Mouse (Mus musculus): ENCODE results near the gene Cables2. TPM values are rescaled to one million over a fixed set of nuclear protein-coding genes. Genes with fewer than 3 reads are reported as not detected.

The Cables2 gene
- total and polyA plus RNA-seq, 3 experiments = 11.2 to 17.6 (median 14.3) TPM

DNA sequence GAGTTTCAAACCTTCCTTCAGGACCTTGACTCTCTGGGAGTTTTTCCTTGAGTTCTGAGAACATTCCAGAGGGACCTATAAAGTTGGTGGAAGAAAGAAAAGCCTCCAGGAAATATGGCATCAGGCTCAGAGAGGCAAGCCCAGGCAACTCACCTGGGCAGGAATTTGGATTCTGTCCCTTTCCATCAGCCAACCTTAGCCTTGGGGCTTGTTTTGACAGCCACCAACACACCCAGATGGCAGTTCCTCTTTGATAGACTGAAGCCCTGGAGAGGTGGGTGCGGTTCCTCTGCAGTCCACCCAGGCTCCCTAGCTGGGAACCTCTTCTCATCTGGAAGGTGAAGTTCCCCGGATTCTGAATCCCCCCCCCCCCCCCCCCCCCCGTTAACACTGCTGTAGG lies 36.8 kb downstream of the Cables2 start:
- DNase-seq = no peak
- H3K27ac ChIP-seq = no peak overlapping the region
- H3K9ac ChIP-seq (ENCODE audit: low read depth, low read length) = no peak overlapping the region
- no peak overlapping the region for H3K4me3 ChIP-seq
- H3K4me1 ChIP-seq (ENCODE audit: control insufficient read depth, insufficient read depth, low read length) = peaks cover 1% of the 10 kb centered on the region; the same call in 1 of the 2 replicates
- no peaks in the 10 kb centered on the region for H3K79me2 ChIP-seq (replicated peaks; ENCODE audit: control insufficient read depth, insufficient read depth, low read length)
- no peak for TF ChIP-seq EP300 (IDR thresholded peaks at IDR 0.05; ENCODE audit: insufficient read depth, low read depth, low read length)
- TF ChIP-seq POLR2A (IDR thresholded peaks at IDR 0.05; ENCODE audit: insufficient read depth, low read depth, low read length) = no peak
- TF ChIP-seq CTCF (IDR thresholded peaks at IDR 0.05) = no peak
- intact Hi-C loops (cut with DNase I) = no loop called here
- no peaks in the 10 kb centered on the region for H3K36me3 ChIP-seq (ENCODE audit: control insufficient read depth, insufficient read depth, low read length)
- 48% methylated on average over 3 of the region's 3 CpGs for WGBS
- no peaks in the 10 kb centered on the region for H3K27me3 ChIP-seq (ENCODE audit: control insufficient read depth, insufficient read depth, low read length)

DNA sequence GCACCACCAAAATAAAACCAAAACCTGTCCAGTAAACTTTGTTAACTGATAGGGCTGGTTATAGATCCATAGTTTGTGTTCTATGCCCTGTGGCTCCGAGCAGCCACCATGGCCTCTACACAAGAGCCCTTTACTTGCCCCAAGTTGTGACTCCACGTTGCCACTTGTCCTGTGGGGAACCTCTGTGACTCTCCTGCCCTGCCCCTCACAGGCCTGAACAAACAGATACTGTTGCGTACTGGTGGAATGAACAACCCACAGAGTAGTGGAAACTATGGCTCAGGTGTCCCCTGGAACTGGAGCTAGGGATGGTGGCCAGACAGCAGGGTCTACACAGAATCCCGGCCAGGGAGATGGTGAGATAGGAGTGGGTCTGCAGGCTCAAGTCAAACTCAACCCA lies 37.5 kb downstream of the Cables2 start:
- no peak for TF ChIP-seq EP300 (IDR thresholded peaks at IDR 0.05; ENCODE audit: insufficient read depth, low read depth, low read length)
- Histone ChIP-seq H3K27me3 (ENCODE audit: control insufficient read depth, insufficient read depth, low read length) (no peaks in the 10 kb centered on the region), H3K79me2 (replicated peaks; ENCODE audit: control insufficient read depth, insufficient read depth, low read length) (no peaks in the 10 kb centered on the region), H3K9ac (ENCODE audit: low read depth, low read length) (no peak overlapping the region), H3K27ac (no peak overlapping the region), H3K4me3 (no peak overlapping the region), H3K36me3 (ENCODE audit: control insufficient read depth, insufficient read depth, low read length) (no peaks in the 10 kb centered on the region), H3K4me1 (ENCODE audit: control insufficient read depth, insufficient read depth, low read length) (peaks cover 1% of the 10 kb centered on the region; the same call in 1 of the 2 replicates)
- WGBS = 75% methylated on average over 4 of the region's 4 CpGs
- DNase-seq = no peak
- intact Hi-C loops (cut with DNase I) = no loop called here

GRCm38 (mm10) chr2:180234980-180235379 lies 38.3 kb downstream of the Cables2 start:
- H3K4me3 ChIP-seq = no peak overlapping the region
- peaks cover 1% of the 10 kb centered on the region; the same call in 1 of the 2 replicates for H3K4me1 ChIP-seq (ENCODE audit: control insufficient read depth, insufficient read depth, low read length)
- WGBS = 42% methylated on average over 6 of the region's 6 CpGs

GRCm38 (mm10) chr2:180234353-180234752 lies 38.9 kb downstream of the Cables2 start:
- H3K4me1 ChIP-seq (ENCODE audit: control insufficient read depth, insufficient read depth, low read length) = peaks cover 1% of the 10 kb centered on the region; the same call in 1 of the 2 replicates
- H3K36me3 ChIP-seq (ENCODE audit: control insufficient read depth, insufficient read depth, low read length) = no peaks in the 10 kb centered on the region
- DNase-seq = no peak
- no peak overlapping the region for H3K4me3 ChIP-seq
- WGBS = 87% methylated on average over 8 of the region's 8 CpGs
- intact Hi-C loops (cut with DNase I) = no loop called here
- H3K27ac ChIP-seq = no peak overlapping the region
- no peak for TF ChIP-seq EP300 (IDR thresholded peaks at IDR 0.05; ENCODE audit: insufficient read depth, low read depth, low read length)
- TF ChIP-seq POLR2A (IDR thresholded peaks at IDR 0.05; ENCODE audit: insufficient read depth, low read depth, low read length) = no peak
- TF ChIP-seq CTCF (IDR thresholded peaks at IDR 0.05) = no peak
- H3K27me3 ChIP-seq (ENCODE audit: control insufficient read depth, insufficient read depth, low read length) = no peaks in the 10 kb centered on the region
- no peaks in the 10 kb centered on the region for H3K79me2 ChIP-seq (replicated peaks; ENCODE audit: control insufficient read depth, insufficient read depth, low read length)
- H3K9ac ChIP-seq (ENCODE audit: low read depth, low read length) = no peak overlapping the region

More at GRCm38 (mm10) chr2:180234980-180235379, 38.3 kb downstream of the Cables2 start:
- TF ChIP-seq POLR2A (IDR thresholded peaks at IDR 0.05; ENCODE audit: insufficient read depth, low read depth, low read length) (no peak), CTCF (IDR thresholded peaks at IDR 0.05) (no peak), EP300 (IDR thresholded peaks at IDR 0.05; ENCODE audit: insufficient read depth, low read depth, low read length) (no peak)
- Histone ChIP-seq H3K27ac (no peak overlapping the region), H3K36me3 (ENCODE audit: control insufficient read depth, insufficient read depth, low read length) (no peaks in the 10 kb centered on the region), H3K27me3 (ENCODE audit: control insufficient read depth, insufficient read depth, low read length) (no peaks in the 10 kb centered on the region), H3K79me2 (replicated peaks; ENCODE audit: control insufficient read depth, insufficient read depth, low read length) (no peaks in the 10 kb centered on the region), H3K9ac (ENCODE audit: low read depth, low read length) (no peak overlapping the region)
- intact Hi-C loops (cut with DNase I) = no loop called here
- peak in 1 of 2 experiments; percentile 20 for DNase-seq

DNA sequence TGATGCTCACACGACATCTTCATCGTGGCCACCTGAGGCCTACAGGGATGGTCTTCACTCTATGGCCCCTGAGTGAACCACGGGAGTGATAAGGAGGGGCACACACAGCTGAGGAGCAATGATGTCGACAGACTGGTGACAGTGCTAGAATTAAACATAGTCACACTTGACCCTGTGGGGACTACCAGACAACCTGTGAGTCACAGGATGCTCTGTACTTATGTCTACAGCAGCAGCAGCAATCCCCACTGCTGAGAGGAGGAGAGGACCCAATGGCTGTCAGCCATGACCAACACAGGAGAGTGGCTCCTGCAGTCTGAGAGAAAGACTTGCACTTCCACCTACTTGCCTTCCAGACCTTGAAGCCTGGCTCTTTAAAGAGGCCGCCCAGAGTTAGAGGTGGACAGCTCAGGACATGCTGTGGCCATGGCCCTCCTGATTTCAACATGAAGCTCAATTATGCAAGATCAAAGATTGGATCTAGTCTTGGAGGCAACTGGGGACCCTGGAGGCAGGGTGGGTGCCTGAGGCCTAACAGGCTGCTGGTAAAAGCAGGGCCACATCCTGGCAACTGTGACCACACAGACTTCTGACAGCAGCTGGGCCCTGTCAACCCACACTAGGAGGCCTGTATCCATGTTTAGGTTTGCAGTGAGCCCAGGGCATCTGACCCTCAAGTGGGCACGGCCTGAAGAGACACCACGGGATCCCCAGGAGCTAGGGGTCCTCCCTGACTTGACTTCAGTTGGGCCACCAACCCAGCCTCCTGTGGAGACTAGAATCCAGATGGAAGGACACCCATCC lies 40.0 kb downstream of the Cables2 start:
- WGBS = 84% methylated on average over 7 of the region's 7 CpGs
- Histone ChIP-seq H3K27me3 (ENCODE audit: control insufficient read depth, insufficient read depth, low read length) (no peaks in the 10 kb centered on the region), H3K36me3 (ENCODE audit: control insufficient read depth, insufficient read depth, low read length) (no peaks in the 10 kb centered on the region), H3K4me1 (ENCODE audit: control insufficient read depth, insufficient read depth, low read length) (peaks cover 3% of the 10 kb centered on the region), H3K4me3 (no peak overlapping the region), H3K79me2 (replicated peaks; ENCODE audit: control insufficient read depth, insufficient read depth, low read length) (no peaks in the 10 kb centered on the region), H3K9ac (ENCODE audit: low read depth, low read length) (no peak overlapping the region), H3K27ac (no peak overlapping the region)
- no peak for DNase-seq
- intact Hi-C loops (cut with DNase I) = no loop called here
- TF ChIP-seq CTCF (IDR thresholded peaks at IDR 0.05) (no peak), EP300 (IDR thresholded peaks at IDR 0.05; ENCODE audit: insufficient read depth, low read depth, low read length) (no peak), POLR2A (IDR thresholded peaks at IDR 0.05; ENCODE audit: insufficient read depth, low read depth, low read length) (no peak)

GRCm38 (mm10) chr2:180230482-180230881 lies 42.8 kb downstream of the Cables2 start:
- 54% methylated on average over 4 of the region's 4 CpGs for WGBS
- Histone ChIP-seq H3K27ac (no peak overlapping the region; the same call in 1 of the 2 replicates), H3K4me3 (no peak overlapping the region), H3K9ac (ENCODE audit: low read depth, low read length) (no peak overlapping the region), H3K4me1 (ENCODE audit: control insufficient read depth, insufficient read depth, low read length) (peaks cover 8% of the 10 kb centered on the region), H3K27me3 (ENCODE audit: control insufficient read depth, insufficient read depth, low read length) (no peaks in the 10 kb centered on the region), H3K36me3 (ENCODE audit: control insufficient read depth, insufficient read depth, low read length) (no peaks in the 10 kb centered on the region), H3K79me2 (replicated peaks; ENCODE audit: control insufficient read depth, insufficient read depth, low read length) (no peaks in the 10 kb centered on the region)
- DNase-seq = peak in 1 of 2 experiments; percentile 20
- intact Hi-C loops (cut with DNase I) = no loop called here
- TF ChIP-seq CTCF (IDR thresholded peaks at IDR 0.05) (no peak), POLR2A (IDR thresholded peaks at IDR 0.05; ENCODE audit: insufficient read depth, low read depth, low read length) (no peak), EP300 (IDR thresholded peaks at IDR 0.05; ENCODE audit: insufficient read depth, low read depth, low read length) (no peak)
